Mouse (Mus musculus) ovary, adult 18-20 months (tissue): ENCODE results near the gene Tbl1xr1.

Experiments
- DNase-seq: peaks from one replicate; pipeline ENCODE4 v3.0.0; 2022; ENCODE audit warnings: low spot score, mixed read lengths

Gene Tbl1xr1

DNA sequence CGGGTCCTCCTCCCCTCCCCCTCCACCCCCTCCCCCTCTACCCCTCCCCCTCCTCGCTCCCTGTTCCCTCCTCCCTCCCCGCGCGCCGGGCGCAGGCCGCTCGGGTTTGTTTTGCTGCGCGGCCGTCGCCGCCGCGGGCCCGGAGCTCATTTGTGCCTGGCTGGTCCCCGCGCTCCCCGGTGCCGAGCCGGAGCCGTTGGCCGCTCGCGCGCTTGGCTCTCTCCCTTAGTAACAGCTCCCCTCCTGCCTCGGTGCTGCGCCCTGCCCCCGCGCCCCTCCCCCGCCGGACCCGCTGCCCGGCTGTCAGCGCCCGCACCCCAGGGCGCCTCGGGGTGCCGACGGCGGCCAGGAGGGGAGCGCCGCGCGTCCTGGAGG, at the start of gene Tbl1xr1:
Gene Tbl1xr1, plus strand, starts transcription at position 92 of the 375 bp plus-strand sequence.
- peak; percentile 91 for DNase-seq

DNA sequence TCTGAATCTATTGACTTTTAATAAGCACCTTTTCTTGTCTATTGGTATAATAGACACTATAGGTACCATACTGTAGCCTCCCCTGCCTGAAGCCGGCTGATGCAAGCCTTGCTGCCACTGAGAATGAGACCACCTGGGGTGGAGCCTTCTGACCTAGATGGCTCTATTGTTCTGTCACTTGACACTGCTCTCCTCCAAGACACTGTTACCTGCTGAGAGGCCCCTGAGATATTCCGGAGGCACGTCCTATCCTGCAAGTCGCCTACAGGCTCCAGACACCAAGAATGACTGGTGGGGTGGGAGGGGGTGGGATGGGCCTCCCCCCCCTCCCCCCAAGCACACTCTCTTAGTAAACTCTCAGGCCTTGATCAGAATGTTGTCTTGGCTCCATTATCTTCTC, 38.4 kb upstream of the Tbl1xr1 start:
- no peak for DNase-seq

DNA sequence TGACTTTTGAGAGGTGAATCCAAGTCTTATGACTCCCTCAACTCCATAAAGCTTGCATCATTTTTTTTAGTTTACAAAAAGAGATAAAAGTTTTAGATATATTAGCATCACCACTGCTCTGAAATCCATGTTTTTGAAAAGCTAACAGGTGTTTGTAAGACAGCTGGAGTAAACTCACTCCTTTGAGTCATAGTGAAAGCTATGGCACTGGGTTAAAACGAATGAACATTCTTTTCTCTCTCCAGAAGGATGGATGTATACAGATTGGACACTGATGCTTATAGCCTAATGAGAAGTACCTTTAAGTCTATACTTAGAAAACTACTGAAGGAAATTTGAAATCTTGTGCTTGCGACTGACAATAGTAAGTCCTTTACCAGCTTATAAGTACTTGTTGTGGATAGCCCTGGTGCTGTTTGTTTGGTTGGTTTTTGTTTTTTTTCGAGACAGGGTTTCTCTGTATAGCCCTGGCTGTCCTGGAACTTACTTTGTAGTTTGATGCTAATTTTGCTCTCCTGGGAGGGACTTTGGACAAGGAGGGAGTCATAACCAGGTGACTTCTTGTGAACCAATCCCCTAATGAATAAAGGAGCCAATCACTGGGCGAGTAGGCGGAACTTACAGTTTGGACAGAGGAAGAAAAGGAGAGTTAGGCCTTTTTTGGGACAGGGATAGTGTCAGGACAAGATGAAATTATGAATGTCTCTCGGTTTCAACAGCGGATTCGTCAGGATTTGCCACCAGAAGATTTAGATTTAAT, 37.2 kb upstream of the Tbl1xr1 start:
- DNase-seq, result no peak

DNA sequence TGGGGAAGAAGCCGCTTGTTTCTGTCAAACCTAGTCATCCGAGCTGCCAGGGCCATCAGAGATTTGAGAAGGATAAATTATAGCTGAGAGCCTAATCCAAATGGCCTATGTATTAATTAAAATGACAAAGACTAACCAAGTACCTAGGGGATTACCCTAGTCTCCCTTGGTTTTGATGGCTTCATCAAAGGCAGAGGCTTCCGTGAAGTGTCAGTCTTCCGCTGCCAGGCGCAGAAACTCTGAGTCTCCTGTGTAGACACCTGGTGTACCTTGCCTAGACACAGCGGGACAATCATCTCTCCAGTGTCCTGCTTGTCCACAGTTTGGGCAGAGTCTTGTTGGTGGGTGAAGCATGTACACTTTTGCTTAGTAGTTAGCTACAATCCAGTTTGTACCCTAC, 35.8 kb upstream of the Tbl1xr1 start:
- no peak for DNase-seq

DNA sequence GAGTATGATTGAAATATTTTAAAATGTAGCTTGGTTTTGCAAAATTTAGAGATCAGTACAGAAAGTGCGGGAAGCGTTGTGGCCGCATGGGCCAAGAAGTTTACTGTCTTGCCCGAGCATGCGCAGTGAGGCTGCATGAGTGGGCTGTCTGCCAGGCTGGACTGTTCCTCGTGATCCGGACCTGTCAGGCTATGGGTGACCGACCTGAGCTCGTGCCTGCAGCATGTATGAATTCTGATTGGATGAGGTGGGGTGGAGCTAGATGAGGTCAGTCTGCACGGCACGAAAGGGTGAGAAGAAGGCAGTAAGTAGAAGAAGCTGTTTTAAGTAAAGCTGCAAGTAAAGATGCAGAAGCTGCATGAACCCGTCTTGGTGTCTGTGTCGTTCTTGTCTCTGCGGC, 29.2 kb upstream of the Tbl1xr1 start:
- no peak for DNase-seq

DNA sequence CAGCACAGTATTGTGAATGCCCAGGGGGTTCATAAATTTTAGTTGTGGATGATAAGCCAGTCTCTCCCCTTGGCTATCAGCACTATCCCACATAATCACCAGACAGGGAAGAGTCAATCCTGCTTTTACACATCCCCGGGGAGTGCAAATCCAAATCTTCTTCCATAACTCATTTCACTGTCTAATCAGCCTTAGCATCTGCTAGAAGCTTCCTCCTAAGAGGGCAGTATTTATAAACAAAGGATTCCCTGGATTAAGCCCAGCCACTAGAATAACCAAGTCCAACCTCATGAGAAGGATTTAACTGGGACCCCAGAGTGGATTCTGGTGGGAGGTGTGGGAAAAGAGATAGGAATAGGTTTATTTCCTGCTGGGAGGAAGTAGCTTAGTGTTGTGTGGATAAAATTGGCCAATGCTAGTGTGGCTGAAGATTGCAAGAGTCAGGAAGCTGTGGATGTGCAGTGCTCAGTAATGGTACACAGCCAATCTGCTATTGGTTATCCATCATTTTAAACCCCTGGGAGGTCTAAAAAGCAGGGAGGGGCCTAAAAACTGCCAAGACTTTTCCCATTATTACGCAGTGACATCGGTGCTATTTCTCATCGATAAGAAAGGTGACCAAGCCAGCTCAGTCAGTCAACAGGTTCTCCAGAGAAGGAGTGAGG, 19.7 kb upstream of the Tbl1xr1 start:
- DNase-seq, result no peak

DNA sequence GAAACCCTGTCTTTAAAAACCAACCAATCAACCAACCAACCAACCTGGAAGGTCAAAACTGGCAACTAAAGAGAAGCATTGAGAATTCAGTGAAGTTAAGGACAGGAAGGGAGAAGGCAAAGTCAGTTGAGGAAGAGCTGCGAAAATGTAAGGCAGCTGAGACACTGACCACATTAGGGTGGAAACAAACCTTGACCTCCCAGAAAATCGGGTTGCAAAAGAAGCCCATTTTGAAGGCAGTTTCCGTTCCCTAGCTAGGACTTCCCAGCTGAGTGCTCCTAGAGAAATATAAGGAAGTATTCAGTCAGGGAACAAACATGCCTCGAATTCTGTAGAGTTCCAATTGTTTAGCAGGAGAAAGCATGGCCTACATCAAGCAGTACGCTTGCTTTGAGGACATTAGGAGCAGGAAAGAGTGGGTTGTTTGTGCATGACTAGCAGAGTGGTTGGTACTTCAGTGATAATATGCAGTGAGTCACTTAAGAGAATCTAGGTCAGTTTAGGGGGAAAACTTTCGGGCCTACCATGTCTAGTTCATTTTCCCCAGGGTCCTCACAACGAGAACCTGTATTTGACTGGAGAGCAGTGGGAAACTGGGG, 18.1 kb upstream of the Tbl1xr1 start:
- no peak for DNase-seq

DNA sequence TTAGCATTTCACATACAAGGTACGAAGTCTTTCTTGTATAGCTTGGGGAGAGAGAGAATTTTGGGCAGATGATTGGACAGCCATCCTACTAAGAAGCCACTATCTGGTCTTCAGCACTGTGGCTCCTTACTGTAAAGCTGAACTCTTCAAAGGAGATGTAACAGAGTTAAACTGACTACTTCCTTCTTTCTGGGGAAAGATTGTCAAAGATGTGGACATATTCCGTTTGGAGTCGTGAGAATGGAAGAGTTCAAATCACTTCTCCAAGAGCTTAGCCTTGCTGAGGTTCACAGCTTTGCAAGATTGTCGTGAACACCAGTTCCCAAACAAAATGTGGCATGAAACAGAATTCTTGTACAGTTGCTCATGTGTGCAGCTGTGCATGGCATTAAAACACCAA, 15.3 kb upstream of the Tbl1xr1 start:
- no peak for DNase-seq

DNA sequence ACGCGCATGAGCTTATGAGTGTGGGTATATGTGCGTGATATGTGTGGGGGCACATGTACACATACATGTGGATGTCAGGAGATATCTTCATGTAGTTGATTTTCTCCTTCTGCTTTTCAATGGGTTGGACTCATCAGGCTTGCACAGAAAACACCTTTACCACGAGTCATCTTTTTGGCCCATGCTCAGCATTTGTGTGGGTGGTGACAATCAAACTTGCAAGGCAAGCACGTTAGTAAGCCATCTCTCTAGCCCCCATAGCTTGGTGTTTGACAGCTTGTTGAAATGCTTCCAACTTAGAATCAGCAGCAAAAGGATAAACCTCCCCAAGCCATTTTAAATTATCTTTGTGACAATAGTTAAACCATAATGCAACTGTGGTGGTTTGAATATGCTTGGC, 7.8 kb upstream of the Tbl1xr1 start:
- no peak for DNase-seq

DNA sequence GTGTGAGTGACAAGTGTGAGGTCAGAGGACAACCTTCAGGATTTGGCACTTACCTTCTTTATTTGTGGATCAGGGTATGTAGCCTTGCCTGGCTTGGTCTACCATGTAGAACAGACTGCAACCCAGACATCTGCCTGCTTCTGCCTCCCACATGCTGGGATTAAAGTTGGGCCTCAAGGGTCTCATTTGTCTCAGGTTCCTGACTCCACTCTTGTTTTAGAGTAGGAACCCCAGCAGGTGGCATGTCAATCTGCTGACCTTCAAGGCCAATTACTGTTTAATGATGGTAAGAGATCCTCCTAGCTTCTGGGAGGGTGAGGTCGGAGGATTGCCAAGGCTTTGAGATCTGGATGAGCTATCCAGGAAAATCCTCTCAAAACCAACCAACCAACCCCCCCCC, 2.5 kb upstream of the Tbl1xr1 start:
- DNase-seq, result no peak

DNA sequence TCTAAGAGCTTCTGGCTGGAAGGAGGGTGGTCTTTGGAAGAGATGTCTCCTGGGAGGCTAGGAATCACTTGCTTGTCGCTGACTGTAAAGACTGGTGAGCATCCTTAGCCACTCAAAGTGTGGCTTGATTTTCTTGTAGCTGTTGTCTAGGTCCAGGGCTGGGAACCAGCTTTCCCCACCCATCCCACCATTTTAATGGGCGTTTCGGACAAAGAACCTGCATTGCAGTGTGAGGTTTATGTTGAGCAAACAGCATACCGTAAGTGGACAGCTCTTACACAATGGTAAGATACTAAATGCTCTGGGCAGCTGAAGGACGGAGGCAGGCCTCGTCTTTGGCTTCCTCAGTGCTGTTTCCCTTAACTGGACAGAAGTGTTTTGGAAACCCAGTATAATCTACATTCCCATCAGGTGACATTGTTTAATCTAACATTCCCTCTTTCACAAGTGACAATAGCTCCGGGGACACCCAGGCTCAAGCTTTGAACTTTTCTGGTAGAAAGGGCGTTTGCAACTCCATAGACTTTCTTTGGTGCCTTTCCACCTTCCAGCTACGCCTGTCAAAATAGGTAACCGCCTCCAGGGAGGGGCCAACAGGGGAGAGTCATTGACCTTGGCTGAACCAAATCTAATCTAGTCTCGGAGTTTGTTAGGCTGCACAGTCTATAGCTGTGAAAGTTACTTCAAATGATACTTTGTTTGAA, 1.7 kb upstream of the Tbl1xr1 start:
- peak; percentile 15 for DNase-seq

DNA sequence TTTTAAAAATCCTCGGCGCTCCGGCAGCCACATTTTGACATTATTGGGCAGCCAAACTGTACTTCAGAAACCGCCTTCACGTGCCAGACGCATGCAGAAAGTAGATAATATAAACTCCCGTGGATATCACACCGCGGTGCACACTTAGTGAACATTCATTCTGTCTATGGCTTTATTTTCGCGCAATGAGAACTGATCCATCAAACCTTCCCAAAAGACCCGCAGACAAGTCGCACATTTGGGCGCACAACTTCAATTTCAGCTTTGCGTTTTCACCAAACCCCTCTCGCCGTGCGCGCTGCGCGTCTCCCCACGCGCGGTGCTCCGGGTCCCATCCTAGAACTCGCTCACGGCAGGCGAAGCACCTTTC, 950 bp upstream of the Tbl1xr1 start:
- no peak for DNase-seq

DNA sequence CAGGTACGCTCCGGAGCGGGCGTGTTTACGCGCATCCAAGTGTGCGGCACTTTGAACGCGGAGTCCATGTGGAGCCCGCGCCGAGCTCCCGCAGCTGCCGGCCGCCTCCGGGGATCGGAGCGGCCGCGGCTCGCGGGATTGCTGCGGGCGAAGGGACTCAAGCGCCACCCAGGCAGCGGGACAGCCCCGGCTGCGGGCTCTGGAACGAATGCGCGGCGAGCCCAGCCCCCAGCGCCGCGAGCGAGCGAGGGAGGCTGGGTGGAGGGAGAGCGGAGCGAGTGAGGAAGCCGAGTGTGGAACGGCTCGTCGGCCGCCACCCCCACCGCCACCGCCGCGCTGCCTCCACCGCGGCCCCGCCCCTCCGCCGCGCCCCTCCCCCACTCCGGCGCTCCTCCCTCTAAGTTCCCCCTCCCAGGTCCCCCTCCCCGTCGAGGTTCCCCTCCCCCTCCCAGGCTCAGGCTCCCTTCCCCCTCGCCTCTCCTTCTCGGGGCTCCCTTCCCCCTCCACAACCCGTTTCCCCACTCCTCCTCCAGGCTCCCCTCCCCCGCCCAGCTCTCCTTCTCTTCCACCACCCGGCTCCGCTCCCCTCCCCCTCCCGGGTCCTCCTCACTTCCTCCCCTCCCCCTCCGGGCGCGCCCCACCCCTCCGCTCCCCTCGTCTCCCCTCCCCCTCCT, 428 bp upstream of the Tbl1xr1 start:
- DNase-seq, result peak; percentile 79

DNA sequence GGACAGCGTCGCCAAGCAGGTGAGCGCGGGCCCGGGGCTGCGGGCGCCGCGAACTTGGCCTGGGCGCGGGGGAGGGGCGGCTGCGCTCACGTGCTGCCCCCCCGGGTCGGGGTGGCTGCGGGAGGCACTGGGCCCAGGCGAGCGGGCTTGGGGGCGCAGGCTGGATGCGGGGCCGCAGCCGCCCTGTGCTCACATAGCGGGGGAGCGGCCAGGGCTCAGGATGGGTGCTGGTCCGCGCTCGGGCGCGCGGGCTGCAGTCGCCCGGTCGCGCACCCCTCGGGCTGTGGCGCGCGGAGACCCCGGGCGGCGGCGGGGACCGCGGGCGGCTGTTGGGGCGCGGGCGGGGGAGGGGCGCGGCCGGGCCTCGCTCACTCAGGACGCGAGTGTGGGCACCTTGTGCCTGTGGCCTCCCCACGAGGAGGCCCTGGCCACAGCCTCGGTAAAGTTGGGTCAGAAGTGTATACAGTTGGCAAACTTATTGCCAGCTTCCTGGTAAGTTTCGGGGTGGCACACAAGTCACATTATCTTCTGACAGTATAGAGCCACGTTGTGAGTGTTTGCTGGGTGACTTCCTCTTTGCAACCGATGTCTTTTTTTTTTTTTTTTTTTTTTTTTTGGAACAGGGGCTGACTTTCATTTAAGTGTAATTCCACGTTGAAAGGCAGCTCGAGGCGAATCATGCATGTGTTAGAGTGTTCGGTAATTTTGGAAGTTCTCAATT, 644 bp downstream of the Tbl1xr1 start:
- no peak for DNase-seq

DNA sequence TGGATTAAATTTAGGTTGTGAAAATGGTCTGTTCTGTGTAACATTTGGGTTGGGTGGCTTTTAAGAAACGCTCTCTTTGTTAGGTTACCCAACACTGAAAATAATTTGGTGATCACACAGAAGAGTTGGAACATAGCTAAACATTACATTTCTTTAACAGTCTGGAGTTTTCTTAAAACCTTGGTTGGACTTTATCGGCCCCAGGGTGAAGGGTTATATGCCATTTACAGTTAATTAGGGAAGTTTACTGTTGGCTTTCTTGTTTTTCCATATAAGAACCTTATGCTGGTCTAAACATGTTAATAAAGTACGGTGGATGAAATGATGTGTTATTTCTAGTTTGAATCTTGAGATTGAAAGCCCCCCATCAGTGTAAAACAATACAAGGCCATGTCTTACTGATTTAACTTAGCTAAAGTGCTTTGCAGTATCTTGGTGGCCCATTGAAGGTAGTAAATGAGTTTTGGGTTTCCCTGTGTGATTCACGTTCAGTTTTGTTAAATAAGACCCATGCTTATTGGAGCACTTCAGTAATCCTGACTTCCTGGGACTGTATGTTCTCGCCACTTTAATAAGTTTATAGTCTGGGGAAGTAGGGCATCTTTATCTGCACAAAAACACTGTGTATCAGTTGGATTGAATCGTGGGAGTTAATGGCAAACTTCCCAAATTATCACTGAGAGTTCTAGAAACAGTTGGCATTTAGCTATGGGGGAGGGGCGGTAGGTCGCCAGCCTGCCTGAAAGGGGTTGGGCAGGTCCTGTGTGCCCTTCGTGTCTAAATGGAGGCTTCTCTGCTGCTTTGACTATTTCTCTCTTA, 1.4 kb downstream of the Tbl1xr1 start:
- peak; percentile 58 for DNase-seq

DNA sequence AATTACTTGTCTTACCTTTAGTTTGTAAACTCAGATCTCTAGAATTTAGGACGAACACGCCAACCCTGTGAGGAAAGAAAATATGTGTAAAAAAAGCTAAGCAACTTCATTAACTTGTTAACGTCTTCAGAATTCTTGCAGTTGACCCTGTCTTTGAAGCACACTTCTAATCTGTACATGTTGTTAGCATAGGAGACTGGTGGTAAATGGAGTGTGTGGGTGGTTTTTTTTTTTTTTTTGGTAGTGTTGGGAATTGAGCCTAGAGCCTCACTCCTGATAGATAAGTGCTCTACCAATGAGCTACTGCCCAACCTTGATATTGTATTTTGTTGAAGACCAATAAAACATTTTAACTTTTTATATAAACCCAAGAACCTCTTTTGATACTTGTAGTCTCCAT, 2.1 kb downstream of the Tbl1xr1 start:
- DNase-seq, result no peak

DNA sequence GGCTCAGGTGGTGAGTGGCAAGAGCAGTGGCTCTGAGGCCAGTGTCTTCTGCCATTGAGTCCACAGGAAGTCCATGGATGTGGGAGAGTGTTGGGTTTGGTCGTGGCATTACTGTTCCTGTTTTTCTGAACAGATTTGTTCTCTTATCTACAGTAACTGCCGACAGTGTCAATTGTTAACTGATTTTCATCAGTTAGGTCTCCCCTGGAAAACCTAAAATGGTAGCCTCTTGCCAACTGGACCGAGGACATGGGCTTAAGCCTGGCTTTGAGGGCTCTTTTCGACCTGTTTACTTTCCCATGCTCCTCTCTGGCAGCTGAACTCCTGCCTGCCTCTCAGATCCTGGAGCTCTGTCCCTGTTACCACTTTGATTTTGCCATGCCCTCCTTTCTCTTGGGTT, 5.4 kb downstream of the Tbl1xr1 start:
- DNase-seq, result no peak

DNA sequence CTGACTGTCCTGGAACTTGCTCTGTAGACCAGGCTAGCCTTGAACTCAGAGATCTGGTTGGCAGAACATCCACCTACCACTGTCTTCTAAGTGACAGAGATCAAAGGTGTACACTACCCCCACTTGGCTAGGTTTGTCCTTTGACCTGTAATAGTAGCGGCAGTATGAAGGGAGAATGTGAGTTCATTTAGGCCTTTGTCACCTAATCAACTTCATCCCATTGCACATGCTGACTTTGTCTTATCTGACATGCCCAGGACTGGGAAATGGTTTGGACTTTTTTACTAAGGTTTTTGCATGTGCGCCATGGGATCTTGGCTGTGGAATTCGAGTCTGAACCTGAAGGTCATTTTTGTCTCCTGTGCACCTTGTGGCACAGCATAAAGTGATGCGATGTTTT, 6.4 kb downstream of the Tbl1xr1 start:
- no peak for DNase-seq

DNA sequence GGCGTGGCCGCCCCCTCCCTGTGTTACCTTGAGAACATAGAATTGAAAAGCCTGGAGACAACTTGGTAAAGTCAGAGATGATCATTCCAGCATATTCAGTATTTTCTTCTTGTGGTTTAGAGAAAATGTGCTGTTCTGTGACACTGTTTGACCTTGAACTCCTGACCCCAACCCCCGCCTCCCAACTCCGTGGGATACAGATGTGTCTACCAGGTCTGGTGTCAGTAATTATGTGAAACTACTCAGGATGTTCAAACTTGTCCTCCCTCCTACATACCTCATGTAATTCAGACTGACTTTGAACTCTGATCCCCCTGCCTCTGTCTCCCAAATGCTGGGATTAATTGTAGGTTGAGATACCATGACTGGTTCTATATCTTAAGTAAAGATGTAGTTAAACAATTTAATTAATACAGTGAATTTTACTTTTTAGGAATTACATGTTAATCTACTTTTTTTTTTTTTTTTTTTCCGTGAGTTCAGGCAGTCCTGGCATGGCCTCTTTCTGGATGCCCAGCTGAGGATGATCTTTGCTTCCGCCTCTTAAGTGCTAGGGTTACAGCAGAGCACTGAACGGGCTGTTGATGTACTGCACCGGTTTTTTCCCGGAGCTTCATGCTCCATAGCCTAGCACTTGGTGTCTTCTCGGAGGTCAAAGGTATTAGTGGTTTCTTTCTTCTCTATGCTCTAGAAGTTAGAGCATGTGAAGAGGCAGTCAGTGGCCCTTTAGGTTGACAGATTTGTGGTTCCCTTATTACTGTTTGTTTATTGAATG, 8.0 kb downstream of the Tbl1xr1 start:
- no peak for DNase-seq

DNA sequence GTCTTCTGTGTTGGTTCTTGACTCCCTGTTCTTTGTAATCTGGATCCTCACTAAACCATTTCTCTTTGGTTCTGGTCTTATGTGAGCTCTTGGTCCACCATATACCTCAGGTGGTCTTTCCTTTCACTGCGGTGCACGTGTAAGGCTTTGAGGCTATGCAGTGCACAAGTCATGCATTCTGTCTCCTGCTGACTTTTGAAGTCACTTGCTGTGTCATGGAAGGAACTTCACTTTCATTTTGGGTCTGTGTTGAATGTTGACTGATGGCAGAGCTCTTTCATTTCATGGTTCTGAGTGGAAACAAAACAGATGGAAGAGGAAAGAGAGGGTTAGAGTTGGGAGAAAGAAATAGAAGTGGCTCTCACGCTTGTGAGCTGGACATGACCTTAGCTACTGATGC, 13.4 kb downstream of the Tbl1xr1 start:
- no peak for DNase-seq
